Mouse (Mus musculus) myocyte (in vitro differentiated cells): ENCODE data around the gene Spaca7. TPM values are rescaled to one million over a fixed set of nuclear protein-coding genes. Genes with fewer than 3 reads are reported as not detected.

ENCODE experiments used
- H3K27me3 ChIP-seq: one replicate; pipeline ENCODE4 v1.6.1; 2011; ENCODE audit not compliant: control insufficient read depth, insufficient read depth, insufficient read length
- H3K36me3 ChIP-seq: one replicate; pipeline ENCODE4 v1.6.1; 2011; ENCODE audit not compliant: control insufficient read depth, insufficient read depth
- H3K4me2 ChIP-seq: one replicate; pipeline ENCODE4 v1.6.1; 2011; ENCODE audit warnings: low read depth, control low read depth
- H3K4me3 ChIP-seq: one replicate; pipeline ENCODE4 v1.5.1; 2011; ENCODE audit warnings: mild to moderate bottlenecking, control low read depth, moderate library complexity
- H3K79me2 ChIP-seq: one replicate; pipeline ENCODE4 v1.6.1; 2011; ENCODE audit not compliant: control insufficient read depth, insufficient read depth
- H3ac ChIP-seq: one replicate; pipeline ENCODE4 v1.6.1; 2011; ENCODE audit not compliant: control insufficient read depth, insufficient read length
- CEBPB ChIP-seq: IDR thresholded peaks from 2 replicates; pipeline ENCODE4 v1.6.1; 2011; ENCODE audit warnings: mild to moderate bottlenecking, moderate library complexity; ENCODE audit not compliant: poor library complexity, insufficient read depth, severe bottlenecking
- E2F4 ChIP-seq: IDR thresholded peaks from one replicate; pipeline ENCODE4 v1.6.1; 2011; ENCODE audit warnings: mild to moderate bottlenecking, control low read depth, moderate library complexity; ENCODE audit not compliant: insufficient read depth
- MAX ChIP-seq: IDR thresholded peaks from one replicate; pipeline ENCODE4 v1.6.1; 2011; ENCODE audit warnings: low read depth, mild to moderate bottlenecking, control low read depth
- MYOD1 ChIP-seq, 3 experiments: IDR thresholded peaks; one replicate each; pipeline ENCODE4 v1.6.1; 2011; ENCODE audit warnings: control low read depth in 2 of 3, low read depth in 2 of 3, mild to moderate bottlenecking in 2 of 3, moderate library complexity in 1 of 3; ENCODE audit not compliant: insufficient read length in 2 of 3, control insufficient read depth in 1 of 3
- MYOG ChIP-seq, 3 experiments: IDR thresholded peaks; one replicate each; pipeline ENCODE4 v1.6.1; 2011; ENCODE audit warnings: control low read depth in 2 of 3, low read depth in 2 of 3, mild to moderate bottlenecking in 2 of 3; ENCODE audit not compliant: insufficient read length in 2 of 3, control insufficient read depth in 1 of 3, insufficient read depth in 1 of 3
- POLR2A ChIP-seq: IDR thresholded peaks from one replicate; pipeline ENCODE4 v1.6.1; 2011; ENCODE audit warnings: low read depth, mild to moderate bottlenecking, control low read depth, moderate library complexity; ENCODE audit not compliant: insufficient read length
- POLR2AphosphoS2 ChIP-seq: IDR thresholded peaks from one replicate; pipeline ENCODE4 v1.6.1; 2011; ENCODE audit warnings: low read depth, control low read depth; ENCODE audit not compliant: insufficient read length
- REST ChIP-seq: IDR thresholded peaks from one replicate; pipeline ENCODE4 v1.6.1; 2011; ENCODE audit warnings: mild to moderate bottlenecking, control low read depth, moderate library complexity; ENCODE audit not compliant: insufficient read depth, insufficient read length
- SRF ChIP-seq: IDR thresholded peaks from one replicate; pipeline ENCODE4 v1.6.1; 2011; ENCODE audit warnings: low read depth; ENCODE audit not compliant: control insufficient read depth, insufficient read length
- TCF12 ChIP-seq: IDR thresholded peaks from one replicate; pipeline ENCODE4 v1.6.1; 2011; ENCODE audit warnings: mild to moderate bottlenecking, control low read depth; ENCODE audit not compliant: poor library complexity, insufficient read depth, severe bottlenecking
- TCF3 ChIP-seq: IDR thresholded peaks from one replicate; pipeline ENCODE4 v1.6.1; 2011; ENCODE audit warnings: low read depth, control low read depth; ENCODE audit not compliant: insufficient read length
- USF1 ChIP-seq: IDR thresholded peaks from one replicate; pipeline ENCODE4 v1.6.1; 2011; ENCODE audit warnings: low read depth, mild to moderate bottlenecking, control low read depth, moderate library complexity
- polyA plus RNA-seq: library from polyadenylated mRNA; unstranded; fragments of >200 nt; fragmentation: generic; extraction: Trizol; gene quantifications from one replicate; pipeline ENCODE4 v1.2.1, GENCODE M21; 2012; ENCODE audit warnings: missing spikeins

Spaca7 gene
- not detected for polyA plus RNA-seq

DNA sequence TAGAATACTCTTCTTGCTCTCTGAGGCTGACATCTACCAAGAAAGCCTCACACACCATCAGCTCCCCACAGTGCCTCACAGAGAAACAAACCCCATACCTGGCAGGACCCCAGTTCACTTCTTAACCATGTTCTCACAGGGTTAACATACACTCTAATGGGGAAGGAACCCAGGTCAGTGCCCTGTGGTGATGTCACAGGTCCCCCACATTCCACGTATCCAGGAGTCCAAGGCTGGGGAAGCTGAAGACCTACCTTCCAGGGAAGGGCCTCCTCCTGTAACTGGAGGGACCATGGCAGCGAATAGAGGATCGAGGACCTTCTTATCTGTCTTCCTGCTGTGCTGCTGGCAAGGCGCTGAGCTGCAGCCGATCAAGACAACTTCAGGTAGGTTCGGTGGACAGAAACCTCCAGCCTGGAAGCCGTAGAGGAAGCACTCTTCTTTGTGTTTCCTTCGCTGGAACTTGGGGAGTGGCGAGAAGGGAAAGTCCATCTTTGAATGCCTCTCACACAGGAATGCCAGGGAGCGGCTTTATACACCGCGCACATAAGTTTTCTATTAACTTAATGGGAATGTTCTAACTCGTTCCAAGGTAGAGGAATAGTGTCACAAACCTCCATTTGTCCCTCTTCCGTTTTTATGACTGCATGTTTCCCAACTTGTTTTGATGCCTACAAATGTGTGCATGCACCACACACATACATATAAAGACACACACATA is at the start of gene Spaca7:
Gene Spaca7 (plus strand): TSS at position 216 of the 721 bp plus-strand sequence.
- no peak within 1 kb of the TSS for H3K4me3 ChIP-seq
- no peak within 1 kb of the TSS for H3ac ChIP-seq
- no peaks in the 10 kb centered on the region for H3K36me3 ChIP-seq
- H3K79me2 ChIP-seq, result no peaks in the 10 kb centered on the region
- TF ChIP-seq MYOG (IDR thresholded peaks at IDR 0.05; ENCODE audit: control insufficient read depth in 1 of 3, insufficient read depth in 1 of 3, insufficient read length in 2 of 3, low read depth in 2 of 3), result no peak
- TF ChIP-seq REST, result no peak
- no peak for TF ChIP-seq TCF3
- TF ChIP-seq TCF12, result no peak
- no peak for TF ChIP-seq POLR2AphosphoS2
- TF ChIP-seq MYOD1 (IDR thresholded peaks at IDR 0.05; ENCODE audit: control insufficient read depth in 1 of 3, insufficient read length in 2 of 3, low read depth in 2 of 3), result no peak
- no peak for TF ChIP-seq USF1
- TF ChIP-seq POLR2A, result no peak
- TF ChIP-seq SRF, result no peak
- no peak for TF ChIP-seq MAX
- no peak for TF ChIP-seq E2F4
- no peak for TF ChIP-seq CEBPB
- H3K4me2 ChIP-seq, result no peak within 1 kb of the TSS
- H3K27me3 ChIP-seq, result peaks cover 14% of the 10 kb centered on the region

DNA sequence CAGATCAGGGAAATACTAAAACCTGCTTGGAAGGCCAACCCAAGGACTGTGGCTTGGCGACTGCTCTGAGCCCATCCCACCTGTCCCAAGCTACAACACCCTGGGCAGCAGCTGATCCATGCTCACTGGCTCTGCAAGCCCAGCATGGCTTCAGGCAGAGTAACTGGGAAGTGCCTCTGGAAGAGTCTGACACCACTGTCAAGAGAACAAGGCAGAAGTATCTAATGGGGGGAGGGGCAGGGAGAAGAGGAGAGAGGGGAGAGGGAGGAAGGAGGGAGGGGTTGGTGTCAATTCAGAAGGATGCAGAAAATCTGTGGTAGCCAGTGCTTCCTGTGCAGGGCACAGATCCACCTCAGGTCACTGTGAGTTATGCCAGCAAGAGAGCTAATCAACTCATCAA is 48.5 kb upstream of the Spaca7 start:
- H3K79me2 ChIP-seq, result no peaks in the 10 kb centered on the region
- TF ChIP-seq USF1 (no peak), MAX (no peak), POLR2AphosphoS2 (no peak), CEBPB (no peak), MYOG (IDR thresholded peaks at IDR 0.05; ENCODE audit: control insufficient read depth in 1 of 3, insufficient read depth in 1 of 3, insufficient read length in 2 of 3, low read depth in 2 of 3) (no peak), E2F4 (no peak), TCF3 (no peak)

DNA sequence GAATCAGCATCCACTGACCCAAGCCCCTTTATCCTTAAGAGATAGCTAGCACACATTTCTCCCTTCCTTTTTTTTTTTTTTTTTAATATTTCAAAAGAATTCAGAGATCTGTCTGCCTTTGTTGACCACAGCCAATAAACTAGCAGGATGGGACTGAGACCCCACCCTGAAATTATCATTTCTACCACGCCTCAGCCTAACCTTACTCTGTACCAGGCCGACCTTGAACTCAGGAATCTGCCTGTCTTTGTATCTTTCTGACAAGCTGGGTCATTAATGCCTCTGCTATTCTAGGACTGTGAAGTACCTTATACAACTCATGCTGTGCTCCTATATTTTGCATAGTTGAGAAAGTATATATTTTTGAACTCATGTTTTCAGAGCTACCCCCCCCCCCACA is 44.2 kb upstream of the Spaca7 start:
- TF ChIP-seq POLR2AphosphoS2 (no peak), TCF3 (no peak), CEBPB (no peak), MAX (no peak), TCF12 (no peak), MYOD1 (IDR thresholded peaks at IDR 0.05; ENCODE audit: control insufficient read depth in 1 of 3, insufficient read length in 2 of 3, low read depth in 2 of 3) (no peak), REST (no peak), USF1 (no peak), SRF (no peak), MYOG (IDR thresholded peaks at IDR 0.05; ENCODE audit: control insufficient read depth in 1 of 3, insufficient read depth in 1 of 3, insufficient read length in 2 of 3, low read depth in 2 of 3) (no peak), POLR2A (no peak), E2F4 (no peak)
- H3ac ChIP-seq, result no peak overlapping the region
- no peak overlapping the region for H3K4me2 ChIP-seq
- H3K4me3 ChIP-seq, result no peak overlapping the region
- no peaks in the 10 kb centered on the region for H3K79me2 ChIP-seq
- no peaks in the 10 kb centered on the region for H3K36me3 ChIP-seq
- no peaks in the 10 kb centered on the region for H3K27me3 ChIP-seq

More for the DNA sequence above, 48.5 kb upstream of the Spaca7 start:
- no peak overlapping the region for H3K4me2 ChIP-seq
- no peak overlapping the region for H3K4me3 ChIP-seq
- no peaks in the 10 kb centered on the region for H3K36me3 ChIP-seq
- no peak overlapping the region for H3ac ChIP-seq
- H3K27me3 ChIP-seq, result no peaks in the 10 kb centered on the region

DNA sequence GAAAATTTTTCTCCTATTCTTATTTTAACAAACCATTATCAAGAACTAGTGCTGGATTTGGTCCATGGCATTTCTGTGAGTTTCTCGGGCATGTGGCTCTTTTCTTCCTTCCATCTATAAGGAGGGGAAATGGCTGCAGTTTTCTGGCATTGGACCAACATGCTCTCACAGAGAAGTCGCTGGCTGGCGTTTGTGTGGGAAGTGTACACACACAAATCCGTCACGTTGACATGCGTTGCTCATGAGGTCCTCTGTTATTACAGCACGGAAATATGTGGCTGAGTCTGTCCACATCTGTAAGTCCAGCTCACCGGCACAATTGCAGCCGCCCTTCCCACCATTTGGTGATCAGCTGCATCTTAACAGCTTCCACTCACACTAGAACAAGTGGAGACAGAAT is 37.2 kb upstream of the Spaca7 start:
- Histone ChIP-seq H3K4me2 (no peak overlapping the region), H3ac (no peak overlapping the region), H3K36me3 (no peaks in the 10 kb centered on the region), H3K79me2 (no peaks in the 10 kb centered on the region), H3K27me3 (no peaks in the 10 kb centered on the region), H3K4me3 (no peak overlapping the region)
- no peak for TF ChIP-seq MYOG (IDR thresholded peaks at IDR 0.05; ENCODE audit: control insufficient read depth in 1 of 3, insufficient read depth in 1 of 3, insufficient read length in 2 of 3, low read depth in 2 of 3)
- no peak for TF ChIP-seq TCF12
- no peak for TF ChIP-seq MYOD1 (IDR thresholded peaks at IDR 0.05; ENCODE audit: control insufficient read depth in 1 of 3, insufficient read length in 2 of 3, low read depth in 2 of 3)
- TF ChIP-seq POLR2A, result no peak
- no peak for TF ChIP-seq E2F4
- no peak for TF ChIP-seq REST
- TF ChIP-seq POLR2AphosphoS2, result no peak
- no peak for TF ChIP-seq MAX
- TF ChIP-seq TCF3, result no peak
- TF ChIP-seq USF1, result no peak
- no peak for TF ChIP-seq SRF
- TF ChIP-seq CEBPB, result no peak
